Mouse (Mus musculus) T-cell, adult 66 days (primary cell): ENCODE results near the gene Hyal5. TPM values are rescaled to one million over a fixed set of nuclear protein-coding genes. Genes with fewer than 3 reads are reported as not detected.

Experiments
- total RNA-seq, 2 experiments: library from RNA; stranded (reverse); gene quantifications; 3 replicates in 1 of 2; 4 replicates in 1 of 2; pipeline ENCODE4 v1.2.4; 2023

The Hyal5 gene
- total RNA-seq, result not detected

DNA sequence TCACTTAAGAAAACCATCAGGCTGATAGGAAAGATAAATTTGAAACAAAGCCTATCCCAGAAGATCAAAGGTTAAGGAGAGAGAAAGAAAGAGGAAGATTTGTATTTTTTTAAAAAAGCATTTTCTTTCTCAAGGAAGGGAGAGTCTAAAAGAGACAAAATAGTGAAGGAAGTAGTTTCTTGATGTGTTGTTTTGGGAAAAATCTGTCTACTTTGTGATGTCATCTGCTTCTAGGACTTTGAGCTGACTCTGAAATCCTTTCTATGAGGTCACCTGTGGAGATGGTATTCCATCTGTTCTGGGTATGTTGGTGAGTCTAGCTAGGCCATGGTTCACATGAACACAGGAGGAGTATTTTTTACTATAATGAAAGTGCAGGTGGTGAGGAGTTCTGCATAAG is at the start of gene Hyal5:
TSS of gene Hyal5 (plus strand) at position 301 of the 400 bp plus-strand sequence.

Other genes starting within 250 kb of the Hyal5 start
- 10 to 100 TPM; 48.7 to 54.2 TPM for gene Wasl, start 193.0 kb upstream of the Hyal5 start, total RNA-seq
- gene Hyal6, start 124.8 kb upstream of the Hyal5 start, total RNA-seq, result not detected
- not detected for gene Hyal4, start 109.7 kb upstream of the Hyal5 start, total RNA-seq
- not detected for gene Spam1, start 66.8 kb upstream of the Hyal5 start, total RNA-seq
- gene Tmem229a, start 98.3 kb downstream of the Hyal5 start, total RNA-seq, result not detected